Mouse (Mus musculus) gastrocnemius, postnatal 14 days (tissue): ENCODE measurements around the gene Gng11. TPM values are rescaled to one million over a fixed set of nuclear protein-coding genes. Genes with fewer than 3 reads are reported as not detected.

ENCODE experiments used
- DNase-seq: peaks from one replicate; pipeline ENCODE4 v3.0.0; 2021; ENCODE audit warnings: mixed read lengths
- intact Hi-C: fragments of 180-260 bp; cut with DNase I; formaldehyde crosslinking; loops from one replicate; pipeline ENCODE4 v1.15.1; 2025; ENCODE audit warnings: low total_unique reads
- total RNA-seq, 2 experiments: library from RNA; stranded (reverse); gene quantifications; 2 replicates each; pipeline ENCODE4 v1.2.3; 2021

Gene Gng11
- total RNA-seq, 2 experiments from 2014 or later = 42.8 to 48.3 TPM

DNA sequence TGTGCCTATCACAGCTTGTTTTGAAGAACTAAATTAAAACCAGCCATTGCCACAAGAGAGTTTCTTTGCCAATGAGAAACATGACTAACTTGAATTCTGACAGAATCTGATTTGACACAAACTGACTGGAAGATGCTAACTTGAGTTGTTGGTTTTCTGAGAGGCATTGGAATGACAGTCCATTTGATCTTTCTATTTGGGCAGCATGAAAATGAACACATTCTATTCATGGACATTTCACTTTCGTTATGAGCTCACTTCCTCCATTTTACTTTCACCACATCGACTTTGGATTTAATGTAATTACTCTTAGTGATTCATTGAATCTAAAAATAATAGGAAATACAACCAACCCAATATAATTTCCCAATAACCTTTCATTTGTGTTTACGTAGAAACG, 50.7 kb downstream of the Gng11 start:
- intact Hi-C loops = no loop called here
- no peak for DNase-seq

Other genes starting within 250 kb of the Gng11 start
- 1 to 10 TPM; 1.0 to 1.5 TPM for gene Calcr, start 239.2 kb upstream of the Gng11 start, total RNA-seq
- 1 to 10 TPM; 1.3 to 1.4 TPM for gene Tfpi2, start 15.0 kb upstream of the Gng11 start, total RNA-seq
- not detected for gene Gngt1, start 10.1 kb upstream of the Gng11 start, total RNA-seq
- 10 to 100 TPM; 17.6 to 19.1 TPM for gene Bet1, start 83.1 kb downstream of the Gng11 start, total RNA-seq